Mouse (Mus musculus): ENCODE measurements around the gene Nedd4. TPM values are rescaled to one million over a fixed set of nuclear protein-coding genes. Genes with fewer than 3 reads are reported as not detected.
"Not testable (repeated sequence)": the region's sequence is repeated elsewhere in the genome, so short reads cannot be mapped to it uniquely, and the experiment has no call there.

The Nedd4 gene
- polyA plus RNA-seq, 1 experiment from 2014 or later = 643 TPM

DNA sequence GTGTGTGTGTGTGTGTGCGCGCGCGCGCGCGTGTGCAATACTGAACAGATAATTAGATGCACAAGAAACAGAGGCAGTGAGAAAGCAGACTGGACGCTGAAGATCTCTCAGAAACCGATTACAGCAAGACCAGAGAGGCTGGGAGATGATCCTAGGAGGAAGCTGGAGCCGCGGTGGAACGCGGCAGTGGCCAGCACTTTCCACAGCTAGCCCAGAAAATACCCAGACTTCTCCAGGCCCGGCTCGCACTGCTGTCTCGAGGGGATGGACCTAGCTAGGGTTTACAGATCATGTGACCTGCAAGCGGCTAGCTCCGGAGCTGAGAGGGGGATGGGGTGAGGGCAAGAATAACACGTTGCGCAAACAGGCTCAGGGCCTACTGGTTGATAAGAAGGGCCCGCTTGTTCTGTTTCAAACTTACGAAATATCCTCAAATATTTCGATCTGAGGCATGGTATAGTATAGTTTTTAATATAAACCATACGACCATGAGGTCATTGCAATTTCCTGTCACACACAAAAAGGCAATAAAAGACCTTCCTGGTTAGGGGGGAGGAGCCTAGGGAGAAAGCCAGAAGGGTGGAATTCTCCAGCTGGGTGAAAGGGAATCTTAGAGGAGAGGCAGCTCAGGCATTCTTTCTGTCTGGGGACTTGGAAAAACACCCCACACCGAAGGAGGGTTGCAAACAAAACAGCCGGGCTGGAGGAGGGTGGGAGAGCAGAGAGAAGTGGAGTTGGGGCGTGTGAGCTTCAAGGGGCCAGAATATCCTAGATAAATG is 22.1 kb upstream of the Nedd4 start:
- DNase-seq (ENCODE audit: extremely low spot score, low spot score) = peak; percentile 92
- Histone ChIP-seq H3K36me3 (replicated peaks) (no peaks in the 10 kb centered on the region), H3K27ac (peak overlapping the region; percentile 98), H3K9me3 (no peaks in the 10 kb centered on the region), H3K4me3 (peak overlapping the region; percentile 51), H3K4me1 (peaks cover 49% of the 10 kb centered on the region), H3K27me3 (ENCODE audit: poor library complexity, severe bottlenecking) (no peaks in the 10 kb centered on the region)
- WGBS = under 1% methylated on average over 27 of the region's 27 CpGs

- 16% methylated on average over 7 of the region's 7 CpGs for WGBS
- H3K36me3 ChIP-seq (replicated peaks) = no peaks in the 10 kb centered on the region
- H3K4me1 ChIP-seq = peaks cover 48% of the 10 kb centered on the region
- DNase-seq (ENCODE audit: extremely low spot score, low spot score) = no peak
- no peaks in the 10 kb centered on the region for H3K27me3 ChIP-seq (ENCODE audit: poor library complexity, severe bottlenecking)
- H3K27ac ChIP-seq = peak overlapping the region; percentile 98
- H3K9me3 ChIP-seq = no peaks in the 10 kb centered on the region
- peak overlapping the region; percentile 51 for H3K4me3 ChIP-seq
Observed at GRCm38 (mm10) chr9:72640642-72641041, 21.5 kb upstream of the Nedd4 start.

DNA sequence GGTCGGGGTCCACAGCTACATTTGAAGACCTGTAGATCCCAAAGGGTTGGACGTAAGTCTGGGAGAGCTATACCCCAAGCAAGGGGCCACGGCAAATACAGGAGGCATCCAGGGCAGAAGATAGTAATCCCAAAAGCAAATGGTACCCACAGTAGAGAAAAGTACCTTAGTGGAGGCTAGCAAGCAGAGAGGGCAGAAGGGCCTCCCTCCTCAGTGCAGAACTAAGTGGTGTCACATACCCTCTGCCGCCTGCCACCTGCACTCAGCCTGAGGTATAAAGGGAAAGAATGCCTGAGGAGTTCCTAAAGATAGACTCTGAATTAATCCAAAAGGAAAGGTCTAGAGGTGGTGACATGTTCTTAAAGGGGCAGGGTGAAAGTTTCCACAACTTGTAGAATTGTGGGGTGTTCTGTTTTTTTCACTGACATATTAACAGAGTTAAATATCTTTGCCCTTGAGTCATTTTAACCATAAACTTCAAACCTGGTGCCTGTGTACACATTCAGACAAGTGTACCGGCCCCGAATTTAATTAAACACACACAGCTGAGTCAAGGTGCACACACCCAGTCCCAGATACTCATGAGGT is 21.0 kb upstream of the Nedd4 start:
- peak overlapping the region; percentile 51; the same call in 1 of the 2 replicates for H3K4me3 ChIP-seq

GRCm38 (mm10) chr9:72642756-72643447 is 19.2 kb upstream of the Nedd4 start:
- H3K36me3 ChIP-seq (replicated peaks); H3K27me3 ChIP-seq (ENCODE audit: poor library complexity, severe bottlenecking); H3K4me3 ChIP-seq; DNase-seq (ENCODE audit: extremely low spot score, low spot score); H3K9me3 ChIP-seq: not testable (repeated sequence)
- 0 out of 2 replicates have a peak overlapping the region, but pooled peaks have one; percentile 30 for H3K27ac ChIP-seq
- H3K4me1 ChIP-seq = peaks cover 48% of the 10 kb centered on the region
- 95% methylated on average over 4 of the region's 4 CpGs for WGBS

More for the DNA sequence above, 21.0 kb upstream of the Nedd4 start:
- Histone ChIP-seq H3K36me3 (replicated peaks) (no peaks in the 10 kb centered on the region), H3K9me3 (no peaks in the 10 kb centered on the region), H3K4me1 (peaks cover 48% of the 10 kb centered on the region), H3K27ac (peak overlapping the region; percentile 98), H3K27me3 (ENCODE audit: poor library complexity, severe bottlenecking) (no peaks in the 10 kb centered on the region)
- no peak for DNase-seq (ENCODE audit: extremely low spot score, low spot score)
- 64% methylated on average over 6 of the region's 6 CpGs for WGBS

DNA sequence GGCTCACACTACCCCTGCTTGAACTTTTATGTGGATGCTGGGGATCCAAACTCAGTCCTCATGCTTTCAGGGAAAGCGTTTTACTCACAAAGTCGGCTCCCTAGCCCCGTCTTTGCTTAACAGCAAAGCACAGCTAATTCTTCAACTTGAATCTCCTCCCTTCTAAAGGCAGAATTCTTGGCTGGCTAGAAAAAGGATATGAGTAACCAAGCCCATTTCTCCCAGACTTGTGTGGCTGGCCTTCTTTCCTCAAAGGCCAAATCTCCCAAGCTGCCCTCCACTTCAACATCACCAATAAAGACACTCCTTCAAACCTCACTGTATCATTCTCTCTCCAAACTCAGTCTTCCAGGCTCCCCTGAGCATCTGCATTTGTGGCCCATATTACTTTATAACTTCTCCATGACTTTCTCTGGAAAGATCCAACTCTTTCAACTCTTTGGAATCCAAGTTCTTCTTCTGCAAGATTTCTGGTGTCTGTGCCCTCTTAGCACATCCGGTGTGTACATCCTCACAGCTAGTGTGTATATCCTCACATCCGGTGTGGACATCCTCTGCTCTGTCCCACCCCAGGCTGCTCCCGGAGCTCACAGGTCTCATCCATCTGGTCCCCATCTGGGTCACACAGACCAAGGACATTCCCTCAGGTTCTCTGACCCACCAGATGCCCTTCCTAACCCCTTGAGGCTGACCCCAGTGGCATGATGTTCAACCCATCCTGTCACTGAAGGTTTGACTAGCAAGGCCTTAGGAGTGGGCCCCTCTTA is 18.3 kb upstream of the Nedd4 start:
- WGBS = 84% methylated on average over 6 of the region's 6 CpGs
- H3K27ac ChIP-seq = peak overlapping the region; percentile 72
- DNase-seq (ENCODE audit: extremely low spot score, low spot score) = no peak
- no peak overlapping the region for H3K4me3 ChIP-seq
- no peaks in the 10 kb centered on the region for H3K27me3 ChIP-seq (ENCODE audit: poor library complexity, severe bottlenecking)
- no peaks in the 10 kb centered on the region for H3K36me3 ChIP-seq (replicated peaks)
- H3K9me3 ChIP-seq = no peaks in the 10 kb centered on the region
- H3K4me1 ChIP-seq = peaks cover 43% of the 10 kb centered on the region

DNA sequence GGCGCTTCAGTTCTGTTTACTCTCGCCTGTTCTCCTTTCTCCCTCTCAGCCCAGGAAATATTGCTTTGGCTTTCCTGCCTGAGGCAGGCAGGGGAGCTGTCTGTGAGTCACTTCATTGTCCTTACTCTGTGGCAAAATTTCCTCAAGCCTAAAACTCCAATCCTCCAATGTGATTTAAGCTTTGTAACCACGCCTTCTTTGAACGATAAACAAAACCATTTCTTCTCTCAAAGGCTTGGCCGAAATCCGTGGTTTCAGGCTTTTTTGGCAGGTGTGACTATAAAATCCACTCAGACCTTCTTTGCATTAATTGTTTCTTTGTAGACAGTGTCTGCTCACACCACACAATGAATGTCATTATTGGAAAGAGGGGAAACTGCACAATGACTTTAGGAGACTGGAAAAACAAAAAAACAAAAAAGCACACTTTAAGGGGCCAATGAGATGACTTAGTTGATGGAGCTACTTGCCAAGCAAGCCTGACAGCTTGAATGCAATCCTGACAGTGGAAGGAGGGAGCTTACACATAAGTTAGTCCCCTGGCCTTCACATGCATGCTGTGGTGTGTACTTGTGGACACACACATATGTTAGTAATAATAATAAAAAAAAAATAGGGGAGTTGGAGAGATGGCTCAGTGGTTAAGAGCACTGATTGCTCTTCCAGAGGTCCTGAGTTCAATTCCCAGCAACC is 17.6 kb upstream of the Nedd4 start:
- Histone ChIP-seq H3K9me3 (no peaks in the 10 kb centered on the region), H3K27me3 (ENCODE audit: poor library complexity, severe bottlenecking) (no peaks in the 10 kb centered on the region), H3K27ac (peak overlapping the region; percentile 72), H3K4me3 (no peak overlapping the region), H3K36me3 (replicated peaks) (no peaks in the 10 kb centered on the region), H3K4me1 (peaks cover 36% of the 10 kb centered on the region)
- 48% methylated on average over 6 of the region's 6 CpGs for WGBS
- no peak for DNase-seq (ENCODE audit: extremely low spot score, low spot score)

- 74% methylated on average over 2 of the region's 2 CpGs for WGBS
- peaks cover 20% of the 10 kb centered on the region for H3K4me1 ChIP-seq
- no peak for DNase-seq (ENCODE audit: extremely low spot score, low spot score)
- no peaks in the 10 kb centered on the region for H3K36me3 ChIP-seq (replicated peaks)
- no peak overlapping the region for H3K27ac ChIP-seq
- H3K27me3 ChIP-seq (ENCODE audit: poor library complexity, severe bottlenecking) = no peaks in the 10 kb centered on the region
- H3K9me3 ChIP-seq = no peaks in the 10 kb centered on the region
- no peak overlapping the region for H3K4me3 ChIP-seq
Observed at GRCm38 (mm10) chr9:72649781-72650180, 12.4 kb upstream of the Nedd4 start.

DNA sequence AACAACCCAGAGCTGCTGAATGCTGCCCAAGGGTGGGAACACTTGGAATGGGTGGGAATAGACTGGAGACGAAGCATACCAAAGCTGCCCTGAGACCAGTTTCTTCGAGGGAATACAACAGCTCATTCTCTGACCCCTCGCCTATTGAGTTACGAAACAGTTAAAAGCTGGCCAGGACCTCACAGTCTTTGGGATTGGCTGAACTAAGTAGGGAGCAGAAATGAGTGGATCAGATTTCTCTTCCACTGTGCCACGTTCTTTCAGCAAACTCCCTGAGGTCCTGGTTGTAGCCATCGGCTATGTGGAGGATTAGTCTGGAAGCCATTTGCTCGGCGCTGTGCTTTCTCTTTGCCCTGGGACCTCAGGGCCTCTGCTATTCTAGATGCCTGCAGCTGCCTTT is 9.2 kb upstream of the Nedd4 start:
- Histone ChIP-seq H3K4me1 (peaks cover 51% of the 10 kb centered on the region), H3K27ac (peak overlapping the region; percentile 85), H3K36me3 (replicated peaks) (no peaks in the 10 kb centered on the region), H3K4me3 (0 out of 2 replicates have a peak overlapping the region, but pooled peaks have one; percentile 10), H3K27me3 (ENCODE audit: poor library complexity, severe bottlenecking) (no peaks in the 10 kb centered on the region), H3K9me3 (no peaks in the 10 kb centered on the region)
- no peak for DNase-seq (ENCODE audit: extremely low spot score, low spot score)
- WGBS = 12% methylated on average over 8 of the region's 8 CpGs

DNA sequence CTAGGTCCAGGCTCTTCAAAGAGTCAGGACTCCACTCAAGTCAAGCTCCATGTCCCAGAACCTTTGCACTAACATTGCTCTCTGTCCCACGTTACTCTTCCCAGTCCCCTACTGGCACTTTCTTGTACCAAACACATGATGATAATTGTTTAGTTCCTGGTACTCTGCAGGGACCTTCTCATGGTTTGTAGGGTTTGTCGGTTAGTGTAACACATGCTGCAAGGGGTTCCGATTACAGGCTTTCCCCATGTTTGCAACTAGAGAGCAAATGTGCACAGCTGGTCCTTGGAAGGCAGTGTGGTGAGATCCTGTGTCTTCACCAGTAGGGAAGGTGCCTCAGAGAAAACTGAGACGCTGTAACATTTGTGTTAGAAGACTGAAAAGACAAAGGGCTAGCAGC is 8.6 kb upstream of the Nedd4 start:
- 63% methylated on average over 4 of the region's 4 CpGs for whole genome bisulfite sequencing
- Histone ChIP-seq H3K36me3 (replicated peaks) (no peaks in the 10 kb centered on the region), H3K4me3 (0 out of 2 replicates have a peak overlapping the region, but pooled peaks have one; percentile 10), H3K4me1 (peaks cover 52% of the 10 kb centered on the region), H3K27ac (peak overlapping the region; percentile 85), H3K27me3 (ENCODE audit: poor library complexity, severe bottlenecking) (no peaks in the 10 kb centered on the region), H3K9me3 (no peaks in the 10 kb centered on the region)
- DNase-seq (ENCODE audit: extremely low spot score, low spot score) = no peak

- Histone ChIP-seq H3K4me1 (peaks cover 57% of the 10 kb centered on the region), H3K9me3 (no peaks in the 10 kb centered on the region), H3K36me3 (replicated peaks) (no peaks in the 10 kb centered on the region), H3K4me3 (no peak overlapping the region), H3K27me3 (ENCODE audit: poor library complexity, severe bottlenecking) (no peaks in the 10 kb centered on the region), H3K27ac (peak overlapping the region; percentile 74)
- no peak for DNase-seq (ENCODE audit: extremely low spot score, low spot score)
- 75% methylated on average over 6 of the region's 6 CpGs for WGBS
Observed at GRCm38 (mm10) chr9:72654593-72655242, 7.4 kb upstream of the Nedd4 start.

DNA sequence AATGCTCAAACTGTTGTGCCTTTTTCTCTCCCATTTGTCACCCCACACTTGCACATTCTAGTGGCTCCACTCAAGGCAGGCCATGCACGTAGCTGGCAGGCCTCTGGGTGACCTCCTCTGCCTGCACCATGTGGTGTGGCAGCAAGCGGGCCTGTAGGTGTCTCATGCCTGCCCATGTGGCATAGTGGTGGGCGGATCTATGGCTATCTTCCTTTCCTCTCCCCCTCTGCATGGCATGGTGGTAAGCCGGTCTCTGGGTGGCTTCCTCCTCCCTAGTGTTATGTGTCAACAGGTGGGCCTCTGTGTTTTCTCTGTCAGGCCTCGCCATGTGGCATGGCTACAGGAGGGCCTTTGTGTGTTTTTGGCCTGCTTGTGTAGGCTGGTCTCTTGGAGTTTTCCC is 6.5 kb upstream of the Nedd4 start:
- Histone ChIP-seq H3K9me3 (no peaks in the 10 kb centered on the region), H3K27ac (peak overlapping the region; percentile 74), H3K4me3 (no peak overlapping the region), H3K36me3 (replicated peaks) (no peaks in the 10 kb centered on the region), H3K4me1 (peaks cover 64% of the 10 kb centered on the region), H3K27me3 (ENCODE audit: poor library complexity, severe bottlenecking) (no peaks in the 10 kb centered on the region)
- DNase-seq (ENCODE audit: extremely low spot score, low spot score) = no peak
- 87% methylated on average over 5 of the region's 5 CpGs for WGBS

Data from forebrain, embryonic 10.5 days (tissue).